Mouse (Mus musculus): ENCODE results near the gene Eps8.
A peak's percentile ranks its signal among the peaks of the same experiment; 100 is the strongest.
"Not testable (repeated sequence)": the region's sequence is repeated elsewhere in the genome, so short reads cannot be mapped to it uniquely, and the experiment has no call there.

Eps8 gene

GRCm38 (mm10) chr6:137512753-137513152 lies 141.9 kb downstream of the Eps8 start:
- no peak for DNase-seq (ENCODE audit: low spot score)

GRCm38 (mm10) chr6:137509341-137510045 lies 145.2 kb downstream of the Eps8 start:
- no peak for DNase-seq (ENCODE audit: low spot score)

GRCm38 (mm10) chr6:137508936-137509335 lies 145.7 kb downstream of the Eps8 start:
- no peak for DNase-seq (ENCODE audit: low spot score)

- DNase-seq (ENCODE audit: low spot score): no peak
Measured at GRCm38 (mm10) chr6:137506563-137506962, 148.1 kb downstream of the Eps8 start.

- DNase-seq (ENCODE audit: low spot score): no peak
Measured at GRCm38 (mm10) chr6:137505555-137506227, 149.0 kb downstream of the Eps8 start.

GRCm38 (mm10) chr6:137504052-137504451 lies 150.6 kb downstream of the Eps8 start:
- DNase-seq (ENCODE audit: low spot score): no peak

GRCm38 (mm10) chr6:137503462-137503861 lies 151.2 kb downstream of the Eps8 start:
- DNase-seq (ENCODE audit: low spot score): no peak

GRCm38 (mm10) chr6:137503009-137503408 lies 151.7 kb downstream of the Eps8 start:
- peak; percentile 31 for DNase-seq (ENCODE audit: low spot score)

GRCm38 (mm10) chr6:137498781-137499180 lies 155.9 kb downstream of the Eps8 start:
- DNase-seq (ENCODE audit: low spot score): no peak

- no peak for DNase-seq (ENCODE audit: low spot score)
Measured at GRCm38 (mm10) chr6:137497208-137497835, 157.4 kb downstream of the Eps8 start.

GRCm38 (mm10) chr6:137496562-137496961 lies 158.1 kb downstream of the Eps8 start:
- DNase-seq (ENCODE audit: low spot score): no peak

- no peak for DNase-seq (ENCODE audit: low spot score)
Measured at GRCm38 (mm10) chr6:137495233-137495632, 159.4 kb downstream of the Eps8 start.

- DNase-seq (ENCODE audit: low spot score): no peak
Measured at GRCm38 (mm10) chr6:137494801-137495200, 159.9 kb downstream of the Eps8 start.

GRCm38 (mm10) chr6:137494136-137494475 lies 160.6 kb downstream of the Eps8 start:
- no peak for DNase-seq (ENCODE audit: low spot score)

- no peak for DNase-seq (ENCODE audit: low spot score)
Measured at GRCm38 (mm10) chr6:137493211-137494135, 161.2 kb downstream of the Eps8 start.

GRCm38 (mm10) chr6:137492582-137492981 lies 162.1 kb downstream of the Eps8 start:
- no peak for DNase-seq (ENCODE audit: low spot score)

GRCm38 (mm10) chr6:137491659-137492058 lies 163.0 kb downstream of the Eps8 start:
- no peak for DNase-seq (ENCODE audit: low spot score)

- no peak for DNase-seq (ENCODE audit: low spot score)
Measured at GRCm38 (mm10) chr6:137490115-137490514, 164.6 kb downstream of the Eps8 start.

GRCm38 (mm10) chr6:137487443-137487842 lies 167.2 kb downstream of the Eps8 start:
- DNase-seq (ENCODE audit: low spot score): no peak

GRCm38 (mm10) chr6:137482891-137483290 lies 171.8 kb downstream of the Eps8 start:
- DNase-seq (ENCODE audit: low spot score): no peak

- not testable (repeated sequence) for DNase-seq (ENCODE audit: low spot score)
Measured at GRCm38 (mm10) chr6:137475695-137476094, 179.0 kb downstream of the Eps8 start.

- DNase-seq (ENCODE audit: low spot score): no peak
Measured at GRCm38 (mm10) chr6:137473433-137473832, 181.2 kb downstream of the Eps8 start.
